Mouse (Mus musculus) MEL (cell line): ENCODE results near the gene Rffl. TPM values are rescaled to one million over a fixed set of nuclear protein-coding genes. Genes with fewer than 3 reads are reported as not detected.

Experiments
- DNase-seq: peaks from one replicate; pipeline ENCODE4 v3.0.0; 2011; ENCODE audit warnings: low read depth, low spot score
- H3K27ac ChIP-seq: 2 replicates; pipeline ENCODE4 v1.5.1; 2012; ENCODE audit warnings: low read depth, mild to moderate bottlenecking, control low read depth, low read length, moderate library complexity; ENCODE audit not compliant: control insufficient read depth
- H3K27me3 ChIP-seq, 2 experiments: fragments of 150-350 bp in 1 of 2; sonication (generic) in 1 of 2; 2 replicates each; pipeline ENCODE4 v1.6.1; 2012; ENCODE audit warnings: low read length in 2 of 2, mild to moderate bottlenecking in 2 of 2, improper control_type of control experiment in 1 of 2, moderate library complexity in 1 of 2; ENCODE audit not compliant: insufficient read depth in 2 of 2, control insufficient read depth in 1 of 2
- H3K36me3 ChIP-seq, 2 experiments: 2 replicates each; pipeline ENCODE4 v1.6.1; 2012 to 2014; ENCODE audit warnings: low read length in 2 of 2, improper control_type of control experiment in 1 of 2, inconsistent platforms in 1 of 2, mild to moderate bottlenecking in 1 of 2; ENCODE audit not compliant: insufficient read depth in 2 of 2, control insufficient read depth in 1 of 2
- H3K4me1 ChIP-seq, 2 experiments: fragments of 150-350 bp in 1 of 2; sonication (generic) in 1 of 2; 2 replicates each; pipeline ENCODE4 v1.6.1; 2012; ENCODE audit warnings: low read length in 2 of 2, improper control_type of control experiment in 1 of 2, mild to moderate bottlenecking in 1 of 2; ENCODE audit not compliant: insufficient read depth in 2 of 2, control insufficient read depth in 1 of 2
- H3K4me3 ChIP-seq, 2 experiments: fragments of 150-350 bp in 1 of 2; sonication (generic) in 1 of 2; 2 replicates each; pipeline ENCODE4 v1.5.1; 2012; ENCODE audit warnings: low read depth in 2 of 2, low read length in 2 of 2, mild to moderate bottlenecking in 2 of 2, moderate library complexity in 2 of 2, control low read depth in 1 of 2, improper control_type of control experiment in 1 of 2; ENCODE audit not compliant: control insufficient read depth in 1 of 2, insufficient read depth in 1 of 2
- H3K79me2 ChIP-seq: 2 replicates; pipeline ENCODE4 v1.6.1; 2012; ENCODE audit warnings: mild to moderate bottlenecking, low read length, moderate library complexity; ENCODE audit not compliant: control insufficient read depth, poor library complexity, insufficient read depth
- H3K9ac ChIP-seq: 2 replicates; pipeline ENCODE4 v1.6.1; 2012; ENCODE audit warnings: low read depth, mild to moderate bottlenecking, control low read depth, low read length, moderate library complexity; ENCODE audit not compliant: control insufficient read depth, poor library complexity, severe bottlenecking
- H3K9me3 ChIP-seq: fragments of 150-350 bp; sonication (generic); replicated peaks from 2 replicates; pipeline ENCODE4 v1.6.1; 2012; ENCODE audit warnings: mild to moderate bottlenecking, low read length, improper control_type of control experiment, moderate library complexity; ENCODE audit not compliant: insufficient read depth
- BHLHE40 ChIP-seq: IDR thresholded peaks from 2 replicates; pipeline ENCODE4 v1.6.1; 2012; ENCODE audit warnings: low read depth, mild to moderate bottlenecking, inconsistent platforms, low read length, improper control_type of control experiment, borderline replicate concordance
- CTCF ChIP-seq, 3 experiments: IDR thresholded peaks in 2 of 3; conservative IDR thresholded peaks in 1 of 3; 2 replicates each; pipeline ENCODE4 v1.5.1; 2011 to 2012; ENCODE audit warnings: low read length in 3 of 3, low read depth in 2 of 3, mild to moderate bottlenecking in 2 of 3, improper control_type of control experiment in 1 of 3, inconsistent platforms in 1 of 3, mixed read lengths in 1 of 3, moderate library complexity in 1 of 3; ENCODE audit not compliant: control insufficient read depth in 1 of 3, insufficient read depth in 1 of 3, poor library complexity in 1 of 3, severe bottlenecking in 1 of 3
- EP300 ChIP-seq, 2 experiments: IDR thresholded peaks; 2 replicates each; pipeline ENCODE4 v1.6.1; 2011; ENCODE audit warnings: improper control_type of control experiment in 2 of 2, low read length in 2 of 2, low read depth in 1 of 2, mild to moderate bottlenecking in 1 of 2
- ETS1 ChIP-seq: IDR thresholded peaks from 2 replicates; pipeline ENCODE4 v1.6.1; 2012; ENCODE audit warnings: low read depth, mild to moderate bottlenecking, inconsistent platforms, low read length, improper control_type of control experiment, moderate library complexity
- GABPA ChIP-seq: IDR thresholded peaks from 2 replicates; pipeline ENCODE4 v1.6.1; 2012; ENCODE audit warnings: low read depth, mild to moderate bottlenecking, inconsistent platforms, low read length, improper control_type of control experiment, moderate library complexity
- GATA1 ChIP-seq: IDR thresholded peaks from 2 replicates; pipeline ENCODE4 v1.6.1; 2011; ENCODE audit warnings: low read depth, low read length, improper control_type of control experiment
- HCFC1 ChIP-seq: IDR thresholded peaks from 2 replicates; pipeline ENCODE4 v1.6.1; 2012; ENCODE audit warnings: low read depth, mild to moderate bottlenecking, inconsistent platforms, low read length, improper control_type of control experiment, moderate library complexity
- MAFK ChIP-seq: IDR thresholded peaks from 2 replicates; pipeline ENCODE4 v1.6.1; 2011; ENCODE audit warnings: low read depth, mild to moderate bottlenecking, low read length, improper control_type of control experiment, borderline replicate concordance
- MAX ChIP-seq: IDR thresholded peaks from 2 replicates; pipeline ENCODE4 v1.6.1; 2011; ENCODE audit warnings: low read length, improper control_type of control experiment
- MAZ ChIP-seq: IDR thresholded peaks from 2 replicates; pipeline ENCODE4 v1.6.1; 2012; ENCODE audit warnings: low read depth, mild to moderate bottlenecking, inconsistent platforms, low read length, improper control_type of control experiment
- MEF2A ChIP-seq: IDR thresholded peaks from 2 replicates; pipeline ENCODE4 v1.6.1; 2014; ENCODE audit warnings: low read depth, mild to moderate bottlenecking, inconsistent platforms, low read length, improper control_type of control experiment; ENCODE audit not compliant: poor library complexity, insufficient replicate concordance, severe bottlenecking; ENCODE audit errors: extremely low read depth
- MXI1 ChIP-seq: IDR thresholded peaks from 2 replicates; pipeline ENCODE4 v1.6.1; 2011; ENCODE audit warnings: mild to moderate bottlenecking, low read depth, low read length, improper control_type of control experiment
- MYB ChIP-seq: IDR thresholded peaks from 2 replicates; pipeline ENCODE4 v1.6.1; 2011; ENCODE audit warnings: mild to moderate bottlenecking, low read depth, low read length, improper control_type of control experiment
- MYC ChIP-seq: IDR thresholded peaks from 2 replicates; pipeline ENCODE4 v1.6.1; 2011; ENCODE audit warnings: low read depth, mild to moderate bottlenecking, low read length, improper control_type of control experiment, moderate library complexity
- POLR2AphosphoS2 ChIP-seq: IDR thresholded peaks from 2 replicates; pipeline ENCODE4 v1.6.1; 2011; ENCODE audit warnings: low read length, improper control_type of control experiment
- POLR2AphosphoS5 ChIP-seq: IDR thresholded peaks from 2 replicates; pipeline ENCODE4 v1.6.1; 2012; ENCODE audit warnings: low read depth, borderline replicate concordance, mild to moderate bottlenecking, inconsistent platforms, low read length, moderate library complexity, mixed read lengths
- RAD21 ChIP-seq: IDR thresholded peaks from 2 replicates; pipeline ENCODE4 v1.6.1; 2011; ENCODE audit warnings: mild to moderate bottlenecking, low read depth, low read length, improper control_type of control experiment
- RCOR1 ChIP-seq: IDR thresholded peaks from 2 replicates; pipeline ENCODE4 v1.6.1; 2012; ENCODE audit warnings: low read depth, mild to moderate bottlenecking, inconsistent platforms, low read length, improper control_type of control experiment
- SIN3A ChIP-seq: IDR thresholded peaks from 2 replicates; pipeline ENCODE4 v1.6.1; 2012; ENCODE audit warnings: low read length, improper control_type of control experiment, inconsistent platforms
- SMC3 ChIP-seq: IDR thresholded peaks from 2 replicates; pipeline ENCODE4 v1.6.1; 2011; ENCODE audit warnings: low read depth, low read length, improper control_type of control experiment
- TAL1 ChIP-seq: IDR thresholded peaks from 2 replicates; pipeline ENCODE4 v1.6.1; 2012; ENCODE audit warnings: mild to moderate bottlenecking, inconsistent platforms, low read length, moderate library complexity, mixed read lengths
- TBP ChIP-seq: IDR thresholded peaks from 2 replicates; pipeline ENCODE4 v1.8.0; 2011; ENCODE audit warnings: low read depth, low read length, improper control_type of control experiment
- TCF12 ChIP-seq: IDR thresholded peaks from 2 replicates; pipeline ENCODE4 v1.6.1; 2014; ENCODE audit warnings: low read depth, mild to moderate bottlenecking, inconsistent platforms, low read length, improper control_type of control experiment, moderate library complexity
- UBTF ChIP-seq: IDR thresholded peaks from 2 replicates; pipeline ENCODE4 v1.6.1; 2012; ENCODE audit warnings: low read depth, mild to moderate bottlenecking, inconsistent platforms, low read length, improper control_type of control experiment, moderate library complexity, borderline replicate concordance; ENCODE audit not compliant: insufficient read depth
- USF1 ChIP-seq: IDR thresholded peaks from 2 replicates; pipeline ENCODE4 v1.6.1; 2014; ENCODE audit warnings: low read depth, mild to moderate bottlenecking, inconsistent platforms, low read length, improper control_type of control experiment, moderate library complexity
- USF2 ChIP-seq, 2 experiments: IDR thresholded peaks; 2 replicates each; pipeline ENCODE4 v1.6.1; 2011 to 2012; ENCODE audit warnings: improper control_type of control experiment in 2 of 2, low read length in 2 of 2, borderline replicate concordance in 1 of 2, inconsistent platforms in 1 of 2, low read depth in 1 of 2, mild to moderate bottlenecking in 1 of 2; ENCODE audit not compliant: insufficient read depth in 1 of 2
- ZC3H11A ChIP-seq: IDR thresholded peaks from 2 replicates; pipeline ENCODE4 v1.6.1; 2012; ENCODE audit warnings: low read depth, mild to moderate bottlenecking, inconsistent platforms, low read length, improper control_type of control experiment
- ZKSCAN1 ChIP-seq: IDR thresholded peaks from 2 replicates; pipeline ENCODE4 v1.6.1; 2012; ENCODE audit warnings: low read depth, mild to moderate bottlenecking, inconsistent platforms, low read length, improper control_type of control experiment, moderate library complexity
- ZMIZ1 ChIP-seq: IDR thresholded peaks from 2 replicates; pipeline ENCODE4 v1.6.1; 2012; ENCODE audit warnings: low read depth, mild to moderate bottlenecking, inconsistent platforms, low read length, improper control_type of control experiment, moderate library complexity
- ZNF384 ChIP-seq: IDR thresholded peaks from 2 replicates; pipeline ENCODE4 v1.6.1; 2012; ENCODE audit warnings: low read depth, mild to moderate bottlenecking, inconsistent platforms, low read length, improper control_type of control experiment
- polyA plus RNA-seq, 2 experiments: library from polyadenylated mRNA; stranded (reverse) in 1 of 2; unstranded in 1 of 2; fragments of >175 nt in 1 of 2; fragments of >200 nt in 1 of 2; gene quantifications; 2 replicates each; pipeline versions ENCODE4 v1.2.1 to v1.2.4; 2012; ENCODE audit warnings: low replicate concordance in 2 of 2, low read depth in 1 of 2; ENCODE audit not compliant: insufficient read length in 2 of 2, insufficient read depth in 1 of 2, missing spikeins in 1 of 2
- total RNA-seq: library from RNA; depleted of rRNA; stranded (reverse); fragments of 300-350 nt; gene quantifications from 2 replicates; pipeline ENCODE4 v1.2.3, GENCODE M21; 2012

Gene Rffl
- total and polyA plus RNA-seq, 3 experiments, result 15.2 to 17.8 TPM; not detected in 1

- TF ChIP-seq ZNF384 (no peak), SIN3A (peak; percentile 81), RCOR1 (no peak; the same call in 1 of the 2 replicates), UBTF (0 out of 2 replicates have a peak, but pooled peaks have one; percentile 47), TBP (peak; percentile 94), GABPA (no peak), ZC3H11A (no peak)
- TF ChIP-seq, all 39 proteins: peak for 16
These were observed 107.1 kb downstream of the Rffl start, which contains the start of the genes Cct6b and Zfp830 (continued) for GRCm38 (mm10) chr11:82763742-82764437.

- no peaks in the 10 kb centered on the region for H3K9me3 ChIP-seq
- H3K4me1 ChIP-seq, result peaks cover 5 to 15% of the 10 kb centered on the region in 2 experiments
- DNase-seq, result peak; percentile 74
- peaks cover 3 to 24% of the 10 kb centered on the region in 2 experiments; a peak in 2 of 4 replicates for H3K36me3 ChIP-seq
- peak overlapping the region; percentile 88 for H3K27ac ChIP-seq
- H3K9ac ChIP-seq, result peak overlapping the region; percentile 77
- TF ChIP-seq HCFC1 (no peak; the same call in 1 of the 2 replicates), ZC3H11A (no peak), RAD21 (no peak), TAL1 (no peak), USF2 (IDR thresholded peaks at IDR 0.05; ENCODE audit: borderline replicate concordance in 1 of 2, insufficient read depth in 1 of 2, low read depth in 1 of 2, low read length in 2 of 2) (no peak), USF1 (no peak), SMC3 (0 out of 2 replicates have a peak, but pooled peaks have one; percentile 1), POLR2AphosphoS2 (no peak), BHLHE40 (no peak), POLR2AphosphoS5 (no peak), GABPA (no peak), GATA1 (no peak), MYC (no peak), MAFK (no peak), ZKSCAN1 (no peak), MEF2A (no peak), MAZ (no peak), EP300 (IDR thresholded peaks at IDR 0.05; ENCODE audit: low read depth in 1 of 2, low read length in 2 of 2) (no peak), ETS1 (0 out of 2 replicates have a peak, but pooled peaks have one; percentile 18), ZMIZ1 (no peak), MYB (no peak), TBP (no peak), MXI1 (no peak), TCF12 (no peak), CTCF (IDR thresholded peaks at IDR 0.05 in 2 of 3, conservative IDR thresholded peaks at IDR 0.05 in 1 of 3; ENCODE audit: control insufficient read depth in 1 of 3, insufficient read depth in 1 of 3, low read depth in 2 of 3, low read length in 3 of 3, poor library complexity in 1 of 3, severe bottlenecking in 1 of 3) (peak in 2 of 3 experiments; percentile 11 to 22; a peak in 3 of 6 replicates), ZNF384 (no peak), MAX (0 out of 2 replicates have a peak, but pooled peaks have one; percentile 1)
- H3K4me3 ChIP-seq, result peak overlapping the region; percentile 75 to 89
- H3K79me2 ChIP-seq, result peaks cover 23% of the 10 kb centered on the region
- no peaks in the 10 kb centered on the region for H3K27me3 ChIP-seq
These were observed 107.7 kb downstream of the Rffl start for GRCm38 (mm10) chr11:82763261-82763660.
